Mouse (Mus musculus) kidney, adult 2 months (tissue): ENCODE results near the gene Mlph.

Experiments used
- CTCF ChIP-seq: fragments of 200-500 bp; conservative IDR thresholded peaks from 2 replicates; pipeline ENCODE4 v1.5.1; 2011; ENCODE audit warnings: low read depth, mild to moderate bottlenecking, control low read depth, low read length, moderate library complexity, mixed read lengths; ENCODE audit not compliant: insufficient read depth, insufficient read length
- POLR2A ChIP-seq: fragments of 200-500 bp; IDR thresholded peaks from one replicate; pipeline ENCODE4 v1.6.1; 2011; ENCODE audit warnings: low read depth, low read length, control low read depth

DNA sequence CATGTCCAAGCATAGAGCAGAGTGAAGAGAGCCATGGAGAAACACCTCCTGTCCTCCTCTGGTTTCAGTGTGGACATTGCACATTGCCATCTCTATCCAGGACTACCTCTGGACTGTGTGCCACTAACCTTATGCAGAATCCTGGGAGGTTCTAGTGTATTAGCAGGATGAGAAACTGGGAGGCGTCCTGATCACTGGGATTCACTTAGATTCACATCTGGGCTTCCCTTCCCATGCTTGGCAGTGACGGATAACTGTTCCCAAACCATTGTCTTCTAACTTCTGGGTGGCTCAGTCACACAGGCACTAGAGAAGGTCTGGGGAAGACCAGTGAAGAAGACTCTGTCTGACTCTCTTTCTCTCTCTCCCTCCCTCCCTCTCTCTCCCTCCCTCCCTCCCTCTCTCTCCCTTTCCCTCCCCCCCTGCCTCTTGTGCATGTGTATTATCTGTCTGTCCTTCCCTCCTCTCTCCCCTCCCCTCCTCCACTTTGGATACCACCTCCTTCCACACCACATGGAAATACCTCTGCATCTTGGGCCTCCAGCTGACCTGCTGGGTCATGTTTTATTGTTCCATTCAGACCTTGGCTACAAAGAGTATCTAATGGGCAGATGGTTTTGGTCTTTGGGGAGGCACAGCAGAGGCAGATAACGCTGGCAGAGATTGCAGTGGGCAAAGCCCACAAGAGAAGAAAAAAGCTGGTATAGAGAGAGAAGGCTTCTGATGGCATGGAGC, 11.5 kb upstream of the Mlph start:
- TF ChIP-seq POLR2A = no peak
- no peak for TF ChIP-seq CTCF
